Mouse (Mus musculus) heart, embryonic 14.5 days (tissue): Measurements from ENCODE around the gene Prkcd. TPM values are rescaled to one million over a fixed set of nuclear protein-coding genes. Genes with fewer than 3 reads are reported as not detected.
A peak's percentile ranks its signal among the peaks of the same experiment; 100 is the strongest.

Experiments used
- ATAC-seq: fragments of 200-750 bp; cut with Nextera tagmentation; 2 replicates; pipeline ENCODE4 v1.8.0; 2017; ENCODE audit warnings: low read depth, moderate TSS enrichment; ENCODE audit not compliant: insufficient number of reproducible peaks, insufficient read depth, low FRiP score
- H3K27ac ChIP-seq, 2 experiments: fragments of 200-500 bp in 1 of 2; fragments of 300-500 bp in 1 of 2; sonication (generic) in 1 of 2; replicated peaks in 1 of 2; 2 replicates each; pipeline ENCODE4 v1.5.1; 2012 to 2014; ENCODE audit warnings: low read depth in 2 of 2, low read length in 2 of 2, control low read depth in 1 of 2, mild to moderate bottlenecking in 1 of 2, mixed read lengths in 1 of 2; ENCODE audit not compliant: control insufficient read depth in 1 of 2, insufficient read depth in 1 of 2
- H3K27me3 ChIP-seq: fragments of 300-500 bp; sonication (generic); 2 replicates; pipeline ENCODE4 v1.6.1; 2014; ENCODE audit warnings: mild to moderate bottlenecking, low read length, control low read depth; ENCODE audit not compliant: control insufficient read depth, insufficient read depth
- H3K36me3 ChIP-seq: fragments of 300-500 bp; sonication (generic); 2 replicates; pipeline ENCODE4 v1.6.1; 2014; ENCODE audit warnings: mild to moderate bottlenecking, control low read depth, low read length, mixed read lengths; ENCODE audit not compliant: control insufficient read depth, insufficient read depth
- H3K4me1 ChIP-seq, 2 experiments: fragments of 200-500 bp in 1 of 2; fragments of 300-500 bp in 1 of 2; sonication (generic) in 1 of 2; 2 replicates each; pipeline ENCODE4 v1.6.1; 2012 to 2014; ENCODE audit warnings: low read length in 2 of 2, control low read depth in 1 of 2, mixed read lengths in 1 of 2; ENCODE audit not compliant: control insufficient read depth in 2 of 2, insufficient read depth in 2 of 2
- H3K4me2 ChIP-seq: fragments of 300-500 bp; sonication (generic); 2 replicates; pipeline ENCODE4 v1.6.1; 2014; ENCODE audit warnings: mild to moderate bottlenecking, low read length
- H3K4me3 ChIP-seq, 2 experiments: fragments of 200-500 bp in 1 of 2; fragments of 300-500 bp in 1 of 2; sonication (generic) in 1 of 2; 2 replicates each; pipeline ENCODE4 v1.5.1; 2012 to 2014; ENCODE audit warnings: low read length in 2 of 2, mild to moderate bottlenecking in 2 of 2, control low read depth in 1 of 2, low read depth in 1 of 2, moderate library complexity in 1 of 2; ENCODE audit not compliant: control insufficient read depth in 1 of 2, insufficient read depth in 1 of 2
- H3K9ac ChIP-seq: fragments of 300-500 bp; sonication (generic); 2 replicates; pipeline ENCODE4 v1.6.1; 2014; ENCODE audit warnings: mild to moderate bottlenecking, low read length
- H3K9me3 ChIP-seq: fragments of 300-500 bp; sonication (generic); 2 replicates; pipeline ENCODE4 v1.6.1; 2016; ENCODE audit warnings: low read length, control low read depth; ENCODE audit not compliant: control insufficient read depth
- WGBS: fragments of 180-500 bp; shearing (Covaris S2); extraction: QIAGEN DNeasy Blood & Tissue Kit; methylation state at CpG from one replicate; pipeline ENCODE4 v1.1.7; 2014; 5-methylcytosine and 5-hydroxymethylcytosine counted together
- microRNA-seq: library from miRNA; unstranded; fragments of <30 nt; microRNA quantifications from one replicate; pipeline ENCODE4, GENCODE M21; 2016
- polyA plus RNA-seq: library from polyadenylated mRNA; unstranded; fragments of >200 nt; fragmentation: Nextera tagmentation; extraction: Ambion mirVana; gene quantifications from 2 replicates; pipeline ENCODE4 v1.2.1, GENCODE M21; 2014

The Prkcd gene
- polyA plus RNA-seq, 1 experiment from 2014 or later, result 38.6 TPM

- peak overlapping the region; percentile 98 for H3K4me2 ChIP-seq
- no peak overlapping the region for H3K27ac ChIP-seq
- 36% methylated on average over 8 of the region's 8 CpGs for WGBS
These were observed 75.6 kb downstream of the Prkcd start for GRCm38 (mm10) chr14:30550232-30551070.

DNA sequence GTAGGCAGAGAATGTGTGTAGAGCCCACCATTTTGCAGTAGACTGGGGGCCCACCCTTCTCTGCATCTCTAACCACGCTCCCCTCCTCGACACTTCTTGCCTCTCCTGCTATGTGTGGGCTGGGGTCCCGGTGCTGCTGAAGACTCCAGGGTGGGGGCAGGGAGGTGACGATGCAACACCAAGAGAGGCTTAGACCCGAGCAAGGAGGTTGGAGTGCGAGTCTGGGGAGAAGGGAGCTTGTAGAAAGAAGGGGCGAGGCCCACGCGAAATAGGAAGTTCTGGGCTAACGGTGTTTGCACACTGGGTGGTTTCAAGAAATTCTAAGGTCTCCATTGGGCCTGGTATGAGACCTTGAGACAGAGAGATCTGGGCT lies 76.2 kb downstream of the Prkcd start:
- Histone ChIP-seq H3K4me1 (peaks cover 22 to 33% of the 10 kb centered on the region in 2 experiments), H3K27me3 (no peaks in the 10 kb centered on the region), H3K9me3 (no peaks in the 10 kb centered on the region), H3K36me3 (peaks cover 3% of the 10 kb centered on the region; the same call in 1 of the 2 replicates), H3K4me3 (peak overlapping the region; percentile 77 to 85), H3K9ac (peak overlapping the region; percentile 93), H3K27ac (peak overlapping the region; percentile 92 to 93), H3K4me2 (peak overlapping the region; percentile 98)
- WGBS, result 2% methylated on average over 10 of the region's 10 CpGs
- ATAC-seq, result no peak

More at GRCm38 (mm10) chr14:30550232-30551070, 75.6 kb downstream of the Prkcd start:
- Histone ChIP-seq H3K27me3 (no peaks in the 10 kb centered on the region), H3K9me3 (no peaks in the 10 kb centered on the region), H3K9ac (peak overlapping the region; percentile 93), H3K4me3 (peak overlapping the region; percentile 77 to 85; a peak in 3 of 4 replicates), H3K36me3 (peaks cover 3% of the 10 kb centered on the region; the same call in 1 of the 2 replicates), H3K4me1 (peaks cover 22 to 33% of the 10 kb centered on the region in 2 experiments)
- ATAC-seq, result no peak

GRCm38 (mm10) chr14:30548965-30549776 lies 76.8 kb downstream of the Prkcd start:
- peaks cover 22 to 33% of the 10 kb centered on the region in 2 experiments for H3K4me1 ChIP-seq
- WGBS, result under 1% methylated on average over 68 of the region's 69 CpGs

GRCm38 (mm10) chr14:30548131-30548720 lies 77.8 kb downstream of the Prkcd start, which contains the start of gene Tkt:
TSS of gene Tkt (plus strand) at chr14:30548359.
- Histone ChIP-seq H3K27ac (peak within 1 kb of the TSS; percentile 93 to 95), H3K36me3 (no peaks in the 10 kb centered on the region), H3K27me3 (no peaks in the 10 kb centered on the region), H3K9ac (peak within 1 kb of the TSS; percentile 93), H3K9me3 (no peaks in the 10 kb centered on the region), H3K4me3 (peak within 1 kb of the TSS; percentile 77 to 85), H3K4me2 (peak within 1 kb of the TSS; percentile 98), H3K4me1 (peaks cover 22 to 33% of the 10 kb centered on the region in 2 experiments)
- WGBS, result 21% methylated on average over 8 of the region's 8 CpGs
- peak; percentile 24; the same call in 1 of the 2 replicates for ATAC-seq

More at GRCm38 (mm10) chr14:30548965-30549776, 76.8 kb downstream of the Prkcd start:
- no peaks in the 10 kb centered on the region for H3K27me3 ChIP-seq
- peak overlapping the region; percentile 98 for H3K4me2 ChIP-seq
- peak; percentile 90 for ATAC-seq
- H3K36me3 ChIP-seq, result peaks cover 3% of the 10 kb centered on the region; the same call in 1 of the 2 replicates
- H3K27ac ChIP-seq, result peak overlapping the region; percentile 93 to 95
- H3K9me3 ChIP-seq, result no peaks in the 10 kb centered on the region
- peak overlapping the region; percentile 77 to 85 for H3K4me3 ChIP-seq
- H3K9ac ChIP-seq, result peak overlapping the region; percentile 93

Small RNA genes lying within 50 kb of the gene (microRNA-seq; reads per million reads assigned to microRNA genes)
- gene Mir3076, result 4.2 reads per million, percentile 12 among the genes with 10 or more reads in this experiment

Other genes starting within 250 kb of the Prkcd start
- 16.1 and 20.8 TPM in 2 replicates for gene Dcp1a, start 146.7 kb downstream of the Prkcd start, polyA plus RNA-seq
- gene Cacna1d, start 134.8 kb downstream of the Prkcd start, polyA plus RNA-seq, result 9.5 and 13.1 TPM in 2 replicates
- gene Tkt, start 77.9 kb downstream of the Prkcd start, polyA plus RNA-seq, result 31.5 and 46.1 TPM in 2 replicates
- gene Rft1, start 28.1 kb upstream of the Prkcd start, polyA plus RNA-seq, result 10.6 and 11.8 TPM in 2 replicates
- gene Sfmbt1, start 88.6 kb upstream of the Prkcd start, polyA plus RNA-seq, result 11.1 TPM in 2 replicates
- gene Tmem110, start 199.4 kb upstream of the Prkcd start, polyA plus RNA-seq, result 15.4 and 16.3 TPM in 2 replicates